Mouse (Mus musculus) bone marrow macrophage, adult 2 months (primary cell): ENCODE data around the gene Arhgef18.
A peak's percentile ranks its signal among the peaks of the same experiment; 100 is the strongest.

Source experiments
- CTCF ChIP-seq: IDR thresholded peaks from 2 replicates; pipeline ENCODE4 v1.5.1; 2012; ENCODE audit warnings: low read depth, mild to moderate bottlenecking, low read length, moderate library complexity
- POLR2A ChIP-seq: IDR thresholded peaks from 2 replicates; pipeline ENCODE4 v1.6.1; 2012; ENCODE audit warnings: mild to moderate bottlenecking, low read depth, low read length, borderline replicate concordance

DNA sequence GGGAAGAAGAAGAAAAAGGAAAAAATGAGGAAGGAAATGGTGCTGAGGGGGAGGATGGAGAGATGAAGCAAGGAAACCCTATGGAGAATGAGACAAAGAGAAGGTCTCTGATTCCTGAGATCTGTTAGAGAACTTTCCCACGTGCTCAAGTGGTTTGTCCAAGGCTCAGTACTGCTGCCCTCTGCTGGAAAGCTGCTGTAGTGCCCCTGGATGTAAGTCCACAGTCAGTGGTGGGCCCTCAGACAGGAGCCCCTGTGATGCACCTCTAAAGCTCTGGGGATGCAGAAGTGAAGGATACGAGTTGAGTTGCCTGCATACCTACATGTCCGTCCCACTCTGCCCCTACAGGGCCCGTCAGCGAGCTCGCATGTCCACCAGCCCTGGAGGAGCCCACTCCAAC, 5.5 kb upstream of the Arhgef18 start:
- TF ChIP-seq CTCF (peak; percentile 87), POLR2A (no peak)
